Mouse (Mus musculus): ENCODE results near the gene Cox4i1. TPM values are rescaled to one million over a fixed set of nuclear protein-coding genes. Genes with fewer than 3 reads are reported as not detected.

Cox4i1 gene
- total and polyA plus RNA-seq, 2 experiments from 2014 or later, result 436 to 1,351 TPM

- H3K4me2 ChIP-seq (ENCODE audit: low read depth), result peak overlapping the region; percentile 74
- no peak for TF ChIP-seq CTCF (IDR thresholded peaks at IDR 0.05; ENCODE audit: low read depth)
- peak; percentile 50; the same call in 1 of the 2 replicates for ATAC-seq
- H3K27ac ChIP-seq (ENCODE audit: low read depth, low read length), result no peak overlapping the region
- no peaks in the 10 kb centered on the region for H3K36me3 ChIP-seq (ENCODE audit: insufficient read depth)
- DNase-seq, result peak; percentile 24
- H3K27me3 ChIP-seq (ENCODE audit: insufficient read depth, low read length), result no peaks in the 10 kb centered on the region
- H3K4me3 ChIP-seq (ENCODE audit: low read depth, low read length), result peak overlapping the region; percentile 66
- peak overlapping the region; percentile 71 for H3K9ac ChIP-seq
- WGBS, result 2% methylated on average over 40 of the region's 42 CpGs
- no peaks in the 10 kb centered on the region for H3K9me3 ChIP-seq (ENCODE audit: low read length)
- H3K4me1 ChIP-seq (ENCODE audit: insufficient read depth), result 0 out of 2 replicates have a peak, but pooled peaks cover 3% of the 10 kb centered on the region
These were observed 33.6 kb upstream of the Cox4i1 start for GRCm38 (mm10) chr8:120634329-120634839.

GRCm38 (mm10) chr8:120641245-120641644, 26.8 kb upstream of the Cox4i1 start:
- H3K9ac ChIP-seq, result no peak overlapping the region
- no peak overlapping the region for H3K27ac ChIP-seq (ENCODE audit: low read depth, low read length)
- H3K9me3 ChIP-seq (ENCODE audit: low read length), result no peaks in the 10 kb centered on the region
- WGBS, result 30% methylated on average over 8 of the region's 8 CpGs
- no peaks in the 10 kb centered on the region for H3K4me1 ChIP-seq (ENCODE audit: insufficient read depth)
- no peaks in the 10 kb centered on the region for H3K27me3 ChIP-seq (ENCODE audit: insufficient read depth, low read length)
- DNase-seq (no peak), ATAC-seq (no peak)
- no peak overlapping the region for H3K4me3 ChIP-seq (ENCODE audit: low read depth, low read length)
- H3K36me3 ChIP-seq (ENCODE audit: insufficient read depth), result no peaks in the 10 kb centered on the region
- TF ChIP-seq CTCF (IDR thresholded peaks at IDR 0.05; ENCODE audit: low read depth), result no peak
- H3K4me2 ChIP-seq (ENCODE audit: low read depth), result no peak overlapping the region

GRCm38 (mm10) chr8:120642031-120642662, 25.9 kb upstream of the Cox4i1 start:
- H3K4me1 ChIP-seq (ENCODE audit: insufficient read depth), result no peaks in the 10 kb centered on the region
- 84% methylated on average over 10 of the region's 10 CpGs for WGBS
- H3K27me3 ChIP-seq (ENCODE audit: insufficient read depth, low read length), result no peaks in the 10 kb centered on the region
- H3K4me3 ChIP-seq (ENCODE audit: low read depth, low read length), result no peak overlapping the region
- H3K9ac ChIP-seq, result no peak overlapping the region
- DNase-seq, result no peak
- no peaks in the 10 kb centered on the region for H3K9me3 ChIP-seq (ENCODE audit: low read length)
- ATAC-seq, result no peak
- H3K4me2 ChIP-seq (ENCODE audit: low read depth), result no peak overlapping the region
- H3K36me3 ChIP-seq (ENCODE audit: insufficient read depth), result no peaks in the 10 kb centered on the region
- TF ChIP-seq CTCF (IDR thresholded peaks at IDR 0.05; ENCODE audit: low read depth), result 0 out of 2 replicates have a peak, but pooled peaks have one; percentile 4
- H3K27ac ChIP-seq (ENCODE audit: low read depth, low read length), result no peak overlapping the region

GRCm38 (mm10) chr8:120644663-120645062, 23.4 kb upstream of the Cox4i1 start:
- 38% methylated on average over 7 of the region's 7 CpGs for WGBS
- ATAC-seq, result peak; percentile 89
- Histone ChIP-seq H3K4me2 (ENCODE audit: low read depth) (no peak overlapping the region), H3K9ac (no peak overlapping the region), H3K4me3 (ENCODE audit: low read depth, low read length) (no peak overlapping the region), H3K4me1 (ENCODE audit: insufficient read depth) (no peaks in the 10 kb centered on the region), H3K27me3 (ENCODE audit: insufficient read depth, low read length) (no peaks in the 10 kb centered on the region), H3K36me3 (ENCODE audit: insufficient read depth) (no peaks in the 10 kb centered on the region), H3K27ac (ENCODE audit: low read depth, low read length) (peak overlapping the region; percentile 45; the same call in 1 of the 2 replicates), H3K9me3 (ENCODE audit: low read length) (no peaks in the 10 kb centered on the region)
- TF ChIP-seq CTCF (IDR thresholded peaks at IDR 0.05; ENCODE audit: low read depth), result no peak
- DNase-seq, result peak; percentile 80

- Histone ChIP-seq H3K27ac (ENCODE audit: low read depth, low read length) (no peak within 1 kb of the TSS), H3K4me1 (ENCODE audit: insufficient read depth) (no peaks in the 10 kb centered on the region), H3K27me3 (ENCODE audit: insufficient read depth, low read length) (no peaks in the 10 kb centered on the region), H3K36me3 (ENCODE audit: insufficient read depth) (no peaks in the 10 kb centered on the region), H3K4me2 (ENCODE audit: low read depth) (no peak within 1 kb of the TSS), H3K4me3 (ENCODE audit: low read depth, low read length) (no peak within 1 kb of the TSS), H3K9ac (no peak within 1 kb of the TSS), H3K9me3 (ENCODE audit: low read length) (no peaks in the 10 kb centered on the region)
- 31% methylated on average over 7 of the region's 7 CpGs for WGBS
- ATAC-seq, result no peak
- no peak for TF ChIP-seq CTCF (IDR thresholded peaks at IDR 0.05; ENCODE audit: low read depth)
- no peak for DNase-seq
These were observed 20.5 kb upstream of the Cox4i1 start, which contains the start of gene 1190005I06Rik for GRCm38 (mm10) chr8:120647532-120647931. TSS of gene 1190005I06Rik (minus strand) at chr8:120647632.

- Histone ChIP-seq H3K9ac (no peak overlapping the region), H3K4me3 (ENCODE audit: low read depth, low read length) (no peak overlapping the region), H3K4me2 (ENCODE audit: low read depth) (no peak overlapping the region), H3K9me3 (ENCODE audit: low read length) (no peaks in the 10 kb centered on the region), H3K27me3 (ENCODE audit: insufficient read depth, low read length) (no peaks in the 10 kb centered on the region), H3K36me3 (ENCODE audit: insufficient read depth) (peaks cover 48% of the 10 kb centered on the region), H3K4me1 (ENCODE audit: insufficient read depth) (no peaks in the 10 kb centered on the region), H3K27ac (ENCODE audit: low read depth, low read length) (no peak overlapping the region)
- 83% methylated on average over 7 of the region's 7 CpGs for WGBS
- ATAC-seq (no peak), DNase-seq (no peak)
- no peak for TF ChIP-seq CTCF (IDR thresholded peaks at IDR 0.05; ENCODE audit: low read depth)
These were observed 11.5 kb upstream of the Cox4i1 start for GRCm38 (mm10) chr8:120656322-120657052.

- WGBS, result 95% methylated on average over 8 of the region's 8 CpGs
- no peak for TF ChIP-seq CTCF (IDR thresholded peaks at IDR 0.05; ENCODE audit: low read depth)
- no peaks in the 10 kb centered on the region for H3K27me3 ChIP-seq (ENCODE audit: insufficient read depth, low read length)
- no peaks in the 10 kb centered on the region for H3K4me1 ChIP-seq (ENCODE audit: insufficient read depth)
- no peaks in the 10 kb centered on the region for H3K9me3 ChIP-seq (ENCODE audit: low read length)
- ATAC-seq (peak; percentile 34; the same call in 1 of the 2 replicates), DNase-seq (no peak)
- H3K9ac ChIP-seq, result no peak overlapping the region
- no peak overlapping the region for H3K4me3 ChIP-seq (ENCODE audit: low read depth, low read length)
- no peak overlapping the region for H3K4me2 ChIP-seq (ENCODE audit: low read depth)
- no peak overlapping the region for H3K27ac ChIP-seq (ENCODE audit: low read depth, low read length)
- peaks cover 48% of the 10 kb centered on the region for H3K36me3 ChIP-seq (ENCODE audit: insufficient read depth)
These were observed 10.6 kb upstream of the Cox4i1 start for GRCm38 (mm10) chr8:120657415-120657814.

Data from forebrain, postnatal 0 days (tissue).